Mouse (Mus musculus): ENCODE measurements around the gene Mex3d. TPM values are rescaled to one million over a fixed set of nuclear protein-coding genes. Genes with fewer than 3 reads are reported as not detected.

Mex3d gene
- polyA plus RNA-seq, 1 experiment: 34.9 TPM

- no peaks in the 10 kb centered on the region for H3K27me3 ChIP-seq (ENCODE audit: control insufficient read depth, insufficient read depth, low read length)
- H3K4me1 ChIP-seq (replicated peaks; ENCODE audit: control insufficient read depth, insufficient read depth, low read length): peaks cover 18% of the 10 kb centered on the region
- H3K27ac ChIP-seq (ENCODE audit: control insufficient read depth, insufficient read depth, low read length): no peak overlapping the region
- TF ChIP-seq CTCF (IDR thresholded peaks at IDR 0.05; ENCODE audit: borderline replicate concordance, control insufficient read depth, extremely low read depth, insufficient read depth, low read length, poor library complexity) (0 out of 2 replicates have a peak, but pooled peaks have one; percentile 42), POLR2A (IDR thresholded peaks at IDR 0.05; ENCODE audit: control insufficient read depth, extremely low read depth, insufficient read depth, low read length, poor library complexity) (no peak)
- peak; percentile 38 for DNase-seq
- H3K4me3 ChIP-seq (ENCODE audit: control insufficient read depth, insufficient read depth, low read length): no peak overlapping the region
- no peaks in the 10 kb centered on the region; the same call in 1 of the 2 replicates for H3K36me3 ChIP-seq (ENCODE audit: control insufficient read depth, insufficient read depth, low read length)
- 41% methylated on average over 10 of the region's 10 CpGs for WGBS
These were observed 18.2 kb upstream of the Mex3d start for GRCm38 (mm10) chr10:80405481-80406173.

DNA sequence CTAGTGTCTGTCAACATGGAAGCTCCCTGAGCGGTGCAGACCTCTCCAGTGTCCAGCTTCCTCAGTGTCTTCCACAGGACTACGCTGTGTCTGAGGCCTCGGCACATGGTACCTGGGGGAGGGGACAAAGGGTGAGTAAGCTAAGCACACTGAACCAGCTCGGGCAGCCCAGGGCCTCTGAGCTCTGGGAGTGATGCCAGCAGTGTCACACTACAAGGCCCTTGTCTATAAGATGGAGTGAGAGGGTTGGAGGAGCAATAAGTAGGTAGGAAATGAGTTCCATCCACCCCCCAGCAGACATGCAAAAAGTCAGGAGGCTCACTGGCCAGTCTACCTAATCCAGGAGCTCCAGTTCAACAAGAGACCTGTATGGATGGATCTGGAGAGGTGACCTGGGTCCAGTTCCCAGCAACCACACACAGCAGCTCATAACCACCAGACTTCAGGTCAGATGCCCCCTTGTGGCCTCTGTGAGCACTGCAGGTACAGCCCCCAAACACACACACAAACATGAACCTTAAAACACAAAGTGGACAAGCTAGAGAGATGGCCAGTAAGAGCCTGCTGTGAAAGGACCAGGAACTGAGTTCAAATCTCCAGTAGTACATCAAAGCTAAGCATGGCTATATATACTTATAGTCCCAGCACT, 15.7 kb upstream of the Mex3d start:
- peak; percentile 40 for DNase-seq
- Histone ChIP-seq H3K27me3 (ENCODE audit: control insufficient read depth, insufficient read depth, low read length) (no peaks in the 10 kb centered on the region), H3K27ac (ENCODE audit: control insufficient read depth, insufficient read depth, low read length) (no peak overlapping the region), H3K4me3 (ENCODE audit: control insufficient read depth, insufficient read depth, low read length) (no peak overlapping the region), H3K4me1 (replicated peaks; ENCODE audit: control insufficient read depth, insufficient read depth, low read length) (peaks cover 25% of the 10 kb centered on the region), H3K36me3 (ENCODE audit: control insufficient read depth, insufficient read depth, low read length) (no peaks in the 10 kb centered on the region; the same call in 1 of the 2 replicates)
- TF ChIP-seq CTCF (IDR thresholded peaks at IDR 0.05; ENCODE audit: borderline replicate concordance, control insufficient read depth, extremely low read depth, insufficient read depth, low read length, poor library complexity) (peak; percentile 63; the same call in 1 of the 2 replicates), POLR2A (IDR thresholded peaks at IDR 0.05; ENCODE audit: control insufficient read depth, extremely low read depth, insufficient read depth, low read length, poor library complexity) (no peak)
- 95% methylated on average over 4 of the region's 4 CpGs for WGBS

- no peak overlapping the region for H3K4me3 ChIP-seq (ENCODE audit: control insufficient read depth, insufficient read depth, low read length)
- DNase-seq: no peak
- 91% methylated on average over 4 of the region's 4 CpGs for WGBS
- no peaks in the 10 kb centered on the region for H3K27me3 ChIP-seq (ENCODE audit: control insufficient read depth, insufficient read depth, low read length)
- no peaks in the 10 kb centered on the region; the same call in 1 of the 2 replicates for H3K36me3 ChIP-seq (ENCODE audit: control insufficient read depth, insufficient read depth, low read length)
- peaks cover 25% of the 10 kb centered on the region for H3K4me1 ChIP-seq (replicated peaks; ENCODE audit: control insufficient read depth, insufficient read depth, low read length)
- peak overlapping the region; percentile 30 for H3K27ac ChIP-seq (ENCODE audit: control insufficient read depth, insufficient read depth, low read length)
- TF ChIP-seq POLR2A (IDR thresholded peaks at IDR 0.05; ENCODE audit: control insufficient read depth, extremely low read depth, insufficient read depth, low read length, poor library complexity) (no peak), CTCF (IDR thresholded peaks at IDR 0.05; ENCODE audit: borderline replicate concordance, control insufficient read depth, extremely low read depth, insufficient read depth, low read length, poor library complexity) (no peak)
These were observed 13.3 kb upstream of the Mex3d start for GRCm38 (mm10) chr10:80400704-80401161.

DNA sequence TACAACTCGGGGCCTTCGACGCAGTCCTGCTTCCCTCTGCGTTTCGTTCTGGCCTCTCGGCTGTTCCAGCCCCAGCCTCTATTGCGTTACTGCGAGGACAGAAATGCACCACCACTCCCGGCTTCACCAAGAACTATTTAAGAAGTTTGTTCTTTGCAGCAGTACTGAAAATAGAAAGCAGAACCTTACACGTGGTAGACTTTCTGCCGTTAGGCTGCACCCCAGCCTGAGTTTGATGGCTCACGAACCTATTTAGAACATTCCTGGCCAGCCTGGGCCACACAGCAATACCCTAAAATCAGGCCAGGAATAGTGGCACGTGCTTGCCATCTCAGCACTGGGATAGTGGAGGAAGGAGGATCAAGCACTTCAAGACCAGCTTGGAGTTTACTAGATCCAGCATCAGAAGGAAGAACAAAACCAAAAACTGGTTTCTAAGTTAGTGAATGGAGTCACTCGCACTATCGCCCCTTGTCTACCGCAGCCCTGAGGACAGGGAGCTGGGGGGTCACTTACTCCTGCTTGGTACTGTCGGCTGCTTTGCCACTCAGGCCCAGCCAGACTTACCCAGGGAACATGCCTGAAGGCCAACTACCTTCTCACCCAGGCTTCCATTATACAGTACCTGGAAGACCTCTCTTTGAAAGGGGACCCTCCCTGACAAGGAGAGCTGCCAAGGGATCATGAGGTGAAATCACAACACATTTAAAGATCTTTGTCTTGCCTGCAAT, 12.7 kb upstream of the Mex3d start:
- TF ChIP-seq CTCF (IDR thresholded peaks at IDR 0.05; ENCODE audit: borderline replicate concordance, control insufficient read depth, extremely low read depth, insufficient read depth, low read length, poor library complexity): no peak
- TF ChIP-seq POLR2A (IDR thresholded peaks at IDR 0.05; ENCODE audit: control insufficient read depth, extremely low read depth, insufficient read depth, low read length, poor library complexity): no peak
- Histone ChIP-seq H3K4me3 (ENCODE audit: control insufficient read depth, insufficient read depth, low read length) (peak overlapping the region; percentile 39), H3K4me1 (replicated peaks; ENCODE audit: control insufficient read depth, insufficient read depth, low read length) (peaks cover 19% of the 10 kb centered on the region), H3K27ac (ENCODE audit: control insufficient read depth, insufficient read depth, low read length) (peak overlapping the region; percentile 83), H3K36me3 (ENCODE audit: control insufficient read depth, insufficient read depth, low read length) (peaks cover 3% of the 10 kb centered on the region; the same call in 1 of the 2 replicates), H3K27me3 (ENCODE audit: control insufficient read depth, insufficient read depth, low read length) (no peaks in the 10 kb centered on the region)
- WGBS: 13% methylated on average over 17 of the region's 17 CpGs
- DNase-seq: peak; percentile 25

- peak; percentile 100 for DNase-seq
- Histone ChIP-seq H3K4me3 (ENCODE audit: control insufficient read depth, insufficient read depth, low read length) (peak within 1 kb of the TSS; percentile 52), H3K4me1 (replicated peaks; ENCODE audit: control insufficient read depth, insufficient read depth, low read length) (peaks cover 18% of the 10 kb centered on the region), H3K27ac (ENCODE audit: control insufficient read depth, insufficient read depth, low read length) (peak within 1 kb of the TSS; percentile 83), H3K36me3 (ENCODE audit: control insufficient read depth, insufficient read depth, low read length) (peaks cover 7% of the 10 kb centered on the region; the same call in 1 of the 2 replicates), H3K27me3 (ENCODE audit: control insufficient read depth, insufficient read depth, low read length) (no peaks in the 10 kb centered on the region)
- WGBS: under 1% methylated on average over 82 of the region's 82 CpGs
- 0 out of 2 replicates have a peak, but pooled peaks have one; percentile 60 for TF ChIP-seq CTCF (IDR thresholded peaks at IDR 0.05; ENCODE audit: borderline replicate concordance, control insufficient read depth, extremely low read depth, insufficient read depth, low read length, poor library complexity)
- peak; percentile 93 for TF ChIP-seq POLR2A (IDR thresholded peaks at IDR 0.05; ENCODE audit: control insufficient read depth, extremely low read depth, insufficient read depth, low read length, poor library complexity)
These were observed 11.9 kb upstream of the Mex3d start, which contains the start of gene Mbd3 for GRCm38 (mm10) chr10:80399191-80399972. Mbd3 (minus strand) TSS chr10:80399550.
